Mouse (Mus musculus) cerebellum, adult 2 months (tissue): ENCODE measurements around the gene Baz1b.

Experiments
- CTCF ChIP-seq: fragments of 200-500 bp; IDR thresholded peaks from 2 replicates; pipeline ENCODE4 v1.5.1; 2011; ENCODE audit warnings: low read depth, mild to moderate bottlenecking, control low read depth, low read length, moderate library complexity, borderline replicate concordance; ENCODE audit not compliant: insufficient read depth
- POLR2A ChIP-seq: fragments of 200-500 bp; IDR thresholded peaks from 2 replicates; pipeline ENCODE4 v1.6.1; 2011; ENCODE audit warnings: low read length, control low read depth, borderline replicate concordance; ENCODE audit not compliant: insufficient read depth

- no peak for TF ChIP-seq CTCF
- no peak for TF ChIP-seq POLR2A
Measured at GRCm38 (mm10) chr5:135139881-135140280, 47.2 kb upstream of the Baz1b start.
